Mouse (Mus musculus): Measurements from ENCODE around the gene Vcl. TPM values are rescaled to one million over a fixed set of nuclear protein-coding genes. Genes with fewer than 3 reads are reported as not detected.

Vcl gene
- polyA plus RNA-seq, 1 experiment from 2014 or later, result 12.8 TPM

GRCm38 (mm10) chr14:21078511-21078910 lies 149.3 kb downstream of the Vcl start:
- no peak for ATAC-seq (replicated peaks)
- Histone ChIP-seq H3K27me3 (replicated peaks) (no peaks in the 10 kb centered on the region), H3K4me2 (no peak overlapping the region), H3K9ac (no peak overlapping the region), H3K27ac (no peak overlapping the region), H3K36me3 (replicated peaks) (no peaks in the 10 kb centered on the region), H3K4me3 (no peak overlapping the region), H3K4me1 (peaks cover 7% of the 10 kb centered on the region), H3K9me3 (no peaks in the 10 kb centered on the region)

GRCm38 (mm10) chr14:21082823-21083222 lies 153.6 kb downstream of the Vcl start:
- H3K4me2 ChIP-seq, result no peak overlapping the region
- no peaks in the 10 kb centered on the region for H3K36me3 ChIP-seq (replicated peaks)
- WGBS, result 53% methylated on average over 1 of the region's 1 CpGs
- no peaks in the 10 kb centered on the region for H3K9me3 ChIP-seq
- H3K27ac ChIP-seq, result no peak overlapping the region
- no peaks in the 10 kb centered on the region for H3K27me3 ChIP-seq (replicated peaks)
- H3K4me1 ChIP-seq, result 0 out of 2 replicates have a peak, but pooled peaks cover 4% of the 10 kb centered on the region
- no peak overlapping the region for H3K9ac ChIP-seq
- ATAC-seq (replicated peaks), result no peak
- H3K4me3 ChIP-seq, result no peak overlapping the region

Other genes with a start within 250 kb of the Vcl start
- gene Fut11, start 234.4 kb upstream of the Vcl start, polyA plus RNA-seq (2015; fragmentation: Nextera tagmentation; extraction: Ambion mirVana), result 30.0 and 30.7 TPM in 2 replicates
- gene Chchd1, start 226.4 kb upstream of the Vcl start, polyA plus RNA-seq (2015; fragmentation: Nextera tagmentation; extraction: Ambion mirVana), result 153 and 165 TPM in 2 replicates
- gene Zswim8, start 221.8 kb upstream of the Vcl start, polyA plus RNA-seq (2015; fragmentation: Nextera tagmentation; extraction: Ambion mirVana), result 56.5 and 57.8 TPM in 2 replicates
- 19.4 and 19.9 TPM in 2 replicates for gene Ndst2, start 194.8 kb upstream of the Vcl start, polyA plus RNA-seq (2015; fragmentation: Nextera tagmentation; extraction: Ambion mirVana)
- gene Camk2g, start 135.3 kb upstream of the Vcl start, polyA plus RNA-seq (2015; fragmentation: Nextera tagmentation; extraction: Ambion mirVana), result 140 and 144 TPM in 2 replicates
- 0.23 and 0.31 TPM in 2 replicates for gene Plau, start 92.7 kb upstream of the Vcl start, polyA plus RNA-seq (2015; fragmentation: Nextera tagmentation; extraction: Ambion mirVana)
- gene Ap3m1, start 123.1 kb downstream of the Vcl start, polyA plus RNA-seq (2015; fragmentation: Nextera tagmentation; extraction: Ambion mirVana), result 78.2 and 80.9 TPM in 2 replicates
- 34.8 and 38.4 TPM in 2 replicates for gene Adk, start 123.2 kb downstream of the Vcl start, polyA plus RNA-seq (2015; fragmentation: Nextera tagmentation; extraction: Ambion mirVana)